Mouse (Mus musculus) heart, adult 2 months (tissue): ENCODE measurements around the gene Arpc1b. TPM values are rescaled to one million over a fixed set of nuclear protein-coding genes. Genes with fewer than 3 reads are reported as not detected.
A peak's percentile ranks its signal among the peaks of the same experiment; 100 is the strongest.

Source experiments
- DNase-seq, 2 experiments: peaks; one replicate each; pipeline ENCODE4 v3.0.0; 2021
- H3K27ac ChIP-seq: fragments of 200-600 bp; 2 replicates; pipeline ENCODE4 v1.8.1; 2022
- H3K27me3 ChIP-seq: fragments of 200-500 bp; 2 replicates; pipeline ENCODE4 v1.6.1; 2012; ENCODE audit warnings: mild to moderate bottlenecking, low read length, inconsistent platforms, mixed read lengths; ENCODE audit not compliant: control insufficient read depth, insufficient read depth
- H3K36me3 ChIP-seq: fragments of 200-500 bp; 2 replicates; pipeline ENCODE4 v1.6.1; 2012; ENCODE audit warnings: low read length, inconsistent platforms; ENCODE audit not compliant: control insufficient read depth, insufficient read depth
- H3K4me1 ChIP-seq: fragments of 200-500 bp; 2 replicates; pipeline ENCODE4 v1.6.1; 2011; ENCODE audit warnings: low read length; ENCODE audit not compliant: control insufficient read depth, insufficient read depth
- H3K4me3 ChIP-seq: fragments of 200-600 bp; 2 replicates; pipeline ENCODE4 v1.8.1; 2022
- H3K79me2 ChIP-seq: fragments of 200-500 bp; replicated peaks from 2 replicates; pipeline ENCODE4 v1.6.1; 2012; ENCODE audit warnings: mild to moderate bottlenecking, inconsistent platforms, low read length, moderate library complexity, mixed read lengths; ENCODE audit not compliant: control insufficient read depth, insufficient read depth
- H3K9ac ChIP-seq: fragments of 200-500 bp; 2 replicates; pipeline ENCODE4 v1.6.1; 2012; ENCODE audit warnings: low read depth, mild to moderate bottlenecking, control low read depth, inconsistent platforms, low read length, mixed read lengths
- CTCF ChIP-seq: fragments of 200-600 bp; IDR thresholded peaks from 2 replicates; pipeline ENCODE4 v1.8.1; 2022; ENCODE audit warnings: antibody characterized with exemption, mild to moderate bottlenecking, moderate library complexity
- EP300 ChIP-seq: fragments of 200-500 bp; IDR thresholded peaks from 2 replicates; pipeline ENCODE4 v1.6.1; 2011; ENCODE audit warnings: low read depth, low read length, control low read depth; ENCODE audit not compliant: insufficient read depth
- POLR2A ChIP-seq: fragments of 200-500 bp; IDR thresholded peaks from 2 replicates; pipeline ENCODE4 v1.6.1; 2011; ENCODE audit warnings: mild to moderate bottlenecking, low read depth, low read length, control low read depth; ENCODE audit not compliant: insufficient read depth
- WGBS: fragments of 180-500 bp; shearing (Covaris S2); methylation state at CpG from one replicate; pipeline ENCODE4 v1.1.7; 2018; 5-methylcytosine and 5-hydroxymethylcytosine counted together
- intact Hi-C: fragments of 180-260 bp; cut with DNase I; formaldehyde crosslinking; loops from one replicate; pipeline ENCODE4 v1.15.1; 2025
- polyA plus RNA-seq: library from polyadenylated mRNA; depleted of rRNA; stranded (reverse); fragments of >200 nt; gene quantifications from 2 replicates; pipeline ENCODE4 v1.2.3, GENCODE M21; 2012
- total RNA-seq, 2 experiments: library from RNA; stranded (reverse); gene quantifications; 2 replicates each; pipeline ENCODE4 v1.2.3; 2021

Gene Arpc1b
- total and polyA plus RNA-seq, 3 experiments = 60.8 to 137 (median 75.0) TPM

DNA sequence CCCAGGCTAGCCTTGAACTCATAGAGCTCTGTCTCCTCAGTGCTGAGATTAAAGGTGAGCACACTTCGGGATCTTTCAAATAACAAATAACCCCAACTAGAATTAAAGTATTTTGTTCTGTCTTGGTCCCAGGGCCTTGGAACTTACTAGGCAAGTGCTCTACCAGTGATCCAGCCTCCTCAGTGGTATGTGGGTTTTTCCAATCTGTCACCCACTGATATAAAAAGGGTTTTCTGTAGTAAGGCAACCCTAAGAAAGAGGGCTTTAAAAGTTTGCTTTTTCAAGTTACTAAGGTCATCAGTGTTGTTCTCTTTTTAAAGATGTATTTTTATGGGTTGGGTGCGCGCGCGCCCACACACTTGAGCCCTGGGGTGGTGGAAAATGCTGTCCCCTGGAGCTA lies 1.7 kb downstream of the Arpc1b start:
- peak overlapping the region; percentile 45; the same call in 1 of the 2 replicates for H3K9ac ChIP-seq
- DNase-seq = no peak

GRCm38 (mm10) chr5:145116316-145116715 lies 2.3 kb downstream of the Arpc1b start:
- TF ChIP-seq EP300 (peak; percentile 70; the same call in 1 of the 2 replicates), POLR2A (peak; percentile 60; the same call in 1 of the 2 replicates), CTCF (no peak)
- no peaks in the 10 kb centered on the region for H3K79me2 ChIP-seq
- H3K36me3 ChIP-seq = no peaks in the 10 kb centered on the region
- peak overlapping the region; percentile 40 for H3K4me3 ChIP-seq
- peak; percentile 65 to 87 for DNase-seq
- H3K27ac ChIP-seq = peak overlapping the region; percentile 94
- WGBS = 28% methylated on average over 4 of the region's 4 CpGs
- intact Hi-C loops = loop anchor here (2.0 kb wide), 2 partner anchors 24 to 32 kb away; partner anchors contain the start of genes Bud31, Kpna7 and Pdap1
- no peaks in the 10 kb centered on the region; the same call in 1 of the 2 replicates for H3K27me3 ChIP-seq
- peaks cover 21% of the 10 kb centered on the region for H3K4me1 ChIP-seq
- peak overlapping the region; percentile 45; the same call in 1 of the 2 replicates for H3K9ac ChIP-seq

More for the DNA sequence above, 1.7 kb downstream of the Arpc1b start:
- peak overlapping the region; percentile 94 for H3K27ac ChIP-seq
- no peak for TF ChIP-seq POLR2A
- no peak for TF ChIP-seq EP300
- intact Hi-C loops = loop anchor here (2.0 kb wide), 2 partner anchors 25 to 31 kb away; partner anchors contain the start of genes Bud31, Kpna7 and Pdap1
- H3K36me3 ChIP-seq = no peaks in the 10 kb centered on the region
- peak overlapping the region; percentile 40 for H3K4me3 ChIP-seq
- WGBS = 79% methylated on average over 5 of the region's 5 CpGs
- no peaks in the 10 kb centered on the region; the same call in 1 of the 2 replicates for H3K27me3 ChIP-seq
- peaks cover 19% of the 10 kb centered on the region for H3K4me1 ChIP-seq
- no peaks in the 10 kb centered on the region for H3K79me2 ChIP-seq

GRCm38 (mm10) chr5:145116916-145117315 lies 2.9 kb downstream of the Arpc1b start:
- intact Hi-C loops = loop anchor here (2.0 kb wide), 2 partner anchors 24 to 32 kb away; partner anchors contain the start of genes Bud31, Kpna7 and Pdap1

GRCm38 (mm10) chr5:145118005-145118404 lies 4.0 kb downstream of the Arpc1b start:
- H3K27me3 ChIP-seq = no peaks in the 10 kb centered on the region; the same call in 1 of the 2 replicates
- H3K4me3 ChIP-seq = no peak overlapping the region
- H3K27ac ChIP-seq = peak overlapping the region; percentile 94
- H3K36me3 ChIP-seq = no peaks in the 10 kb centered on the region
- 31% methylated on average over 6 of the region's 6 CpGs for WGBS
- peaks cover 24% of the 10 kb centered on the region for H3K4me1 ChIP-seq
- TF ChIP-seq EP300 (0 out of 2 replicates have a peak, but pooled peaks have one; percentile 27), CTCF (no peak)
- intact Hi-C loops = no loop called here
- no peak for DNase-seq
- H3K79me2 ChIP-seq = 0 out of 2 replicates have a peak, but pooled peaks cover 1% of the 10 kb centered on the region
- H3K9ac ChIP-seq = no peak overlapping the region

More at GRCm38 (mm10) chr5:145116916-145117315, 2.9 kb downstream of the Arpc1b start:
- peak overlapping the region; percentile 17; the same call in 1 of the 2 replicates for H3K4me3 ChIP-seq
- H3K9ac ChIP-seq = peak overlapping the region; percentile 10
- H3K4me1 ChIP-seq = peaks cover 24% of the 10 kb centered on the region
- no peaks in the 10 kb centered on the region; the same call in 1 of the 2 replicates for H3K27me3 ChIP-seq
- no peaks in the 10 kb centered on the region for H3K79me2 ChIP-seq
- peak; percentile 77 to 81 for DNase-seq
- 23% methylated on average over 10 of the region's 10 CpGs for WGBS
- TF ChIP-seq CTCF (peak; percentile 81), EP300 (no peak), POLR2A (no peak)
- H3K27ac ChIP-seq = peak overlapping the region; percentile 94
- H3K36me3 ChIP-seq = no peaks in the 10 kb centered on the region

DNA sequence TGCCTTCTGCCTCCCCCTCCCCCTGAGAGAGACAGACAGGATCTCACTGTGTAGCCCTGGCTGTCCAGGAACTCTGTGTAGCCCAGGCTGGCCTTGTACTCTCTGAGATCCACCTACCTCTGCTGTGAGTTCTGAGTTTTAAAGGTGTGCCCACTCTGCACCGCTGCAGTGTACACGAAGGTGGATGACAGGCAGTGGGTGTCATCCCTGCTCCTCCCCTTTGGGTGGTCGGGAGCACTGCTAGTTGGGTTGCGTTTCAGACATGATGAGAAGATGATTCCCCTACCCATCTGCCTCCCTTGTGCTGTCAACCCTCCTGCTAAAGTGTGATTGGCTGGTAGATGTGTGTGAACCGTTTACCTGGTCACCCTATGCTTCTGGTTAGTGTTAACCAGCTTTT lies 4.4 kb downstream of the Arpc1b start:
- no peaks in the 10 kb centered on the region; the same call in 1 of the 2 replicates for H3K27me3 ChIP-seq
- TF ChIP-seq CTCF = no peak
- TF ChIP-seq EP300 = no peak
- TF ChIP-seq POLR2A = no peak
- peak overlapping the region; percentile 50 for H3K27ac ChIP-seq
- 90% methylated on average over 5 of the region's 5 CpGs for WGBS
- intact Hi-C loops = no loop called here
- no peak overlapping the region for H3K4me3 ChIP-seq
- 0 out of 2 replicates have a peak, but pooled peaks cover 1% of the 10 kb centered on the region for H3K79me2 ChIP-seq
- peaks cover 24% of the 10 kb centered on the region for H3K4me1 ChIP-seq
- no peak for DNase-seq
- no peaks in the 10 kb centered on the region for H3K36me3 ChIP-seq
- H3K9ac ChIP-seq = no peak overlapping the region

DNA sequence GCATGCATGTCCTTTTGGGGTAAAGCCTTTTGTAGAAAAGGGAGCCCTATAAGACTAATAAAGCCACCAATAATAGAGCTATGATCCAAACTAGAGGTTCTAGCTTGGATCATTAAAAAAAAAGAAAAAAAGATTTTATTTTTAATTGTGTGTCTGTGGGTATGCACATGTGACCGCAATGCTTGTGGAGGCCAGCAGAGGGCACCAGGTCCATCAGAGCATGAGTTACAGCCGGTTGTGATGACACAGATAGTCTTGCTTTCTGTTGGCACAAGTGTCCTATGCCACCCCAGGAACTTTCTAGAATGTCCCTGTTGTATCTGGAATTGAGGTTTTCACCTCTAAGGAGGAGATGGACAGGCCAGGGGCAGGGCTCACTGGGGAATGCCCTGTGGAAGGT lies 5.4 kb downstream of the Arpc1b start:
- whole genome bisulfite sequencing = 90% methylated on average over 2 of the region's 2 CpGs
- TF ChIP-seq CTCF (peak; percentile 63), POLR2A (no peak), EP300 (no peak)
- intact Hi-C loops = no loop called here
- H3K27ac ChIP-seq = no peak overlapping the region
- DNase-seq = no peak
- H3K4me1 ChIP-seq = peaks cover 24% of the 10 kb centered on the region
- H3K27me3 ChIP-seq = no peaks in the 10 kb centered on the region
- no peak overlapping the region for H3K4me3 ChIP-seq
- no peaks in the 10 kb centered on the region for H3K36me3 ChIP-seq
- H3K9ac ChIP-seq = no peak overlapping the region
- H3K79me2 ChIP-seq = 0 out of 2 replicates have a peak, but pooled peaks cover 1% of the 10 kb centered on the region
